Mouse (Mus musculus) testis, adult 2 months (tissue): ENCODE results near the gene Lrfn2.

Source experiments
- CTCF ChIP-seq: fragments of 200-500 bp; IDR thresholded peaks from 2 replicates; pipeline ENCODE4 v1.5.1; 2012; ENCODE audit warnings: low read depth, mild to moderate bottlenecking, inconsistent platforms, low read length, moderate library complexity; ENCODE audit not compliant: control insufficient read depth, insufficient read depth, insufficient replicate concordance
- POLR2A ChIP-seq: fragments of 200-500 bp; IDR thresholded peaks from 2 replicates; pipeline ENCODE4 v1.6.1; 2012; ENCODE audit warnings: low read depth, mild to moderate bottlenecking, inconsistent platforms, low read length, moderate library complexity; ENCODE audit not compliant: control insufficient read depth

- no peak for TF ChIP-seq CTCF
- no peak for TF ChIP-seq POLR2A
Observed at GRCm38 (mm10) chr17:49016229-49016628, 84.0 kb downstream of the Lrfn2 start.
